Mouse (Mus musculus) right cerebral cortex, adult 2 months (tissue): ENCODE results near the gene Armcx1.
"Not testable (repeated sequence)": the region's sequence is repeated elsewhere in the genome, so short reads cannot be mapped to it uniquely, and the experiment has no call there.

ENCODE experiments used
- DNase-seq, 2 experiments: peaks; one replicate each; pipeline ENCODE4 v3.0.0; 2021 to 2022; ENCODE audit warnings: low spot score in 2 of 2

The Armcx1 gene

DNA sequence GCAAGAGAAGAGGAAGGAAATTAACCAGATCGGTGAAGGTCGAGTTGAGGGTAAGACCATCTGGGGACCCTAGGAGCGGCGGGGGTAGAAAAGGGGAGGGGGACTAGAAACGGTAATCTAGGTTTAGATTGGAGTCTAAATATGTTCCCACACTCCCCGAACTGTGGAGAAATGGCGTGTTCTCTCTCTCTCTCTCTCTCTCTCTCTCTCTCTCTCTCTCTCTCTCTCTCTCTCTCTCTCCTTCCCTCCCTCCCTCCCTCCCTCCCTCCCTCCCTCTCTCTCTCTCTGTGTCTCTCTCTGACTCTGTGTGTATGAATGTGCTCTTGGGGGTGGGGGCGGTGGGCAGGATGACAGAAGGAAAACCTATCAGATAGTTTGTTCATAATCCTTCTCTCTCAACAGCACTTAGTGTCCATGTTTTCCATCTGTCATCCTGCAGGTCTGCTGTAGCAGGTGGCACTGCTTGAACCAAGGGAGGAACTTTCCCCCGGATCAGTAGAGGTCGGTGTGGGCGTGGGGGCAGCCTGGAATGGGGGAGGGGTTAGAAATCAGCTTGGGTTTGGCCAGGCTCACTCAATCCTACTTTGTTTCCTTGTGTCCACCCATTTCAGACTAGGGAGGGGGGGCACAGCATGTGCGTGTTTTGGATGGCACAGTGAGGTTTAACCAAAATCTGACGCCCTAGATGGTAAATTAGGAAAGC lies 39.7 kb downstream of the Armcx1 start:
- DNase-seq, result no peak

DNA sequence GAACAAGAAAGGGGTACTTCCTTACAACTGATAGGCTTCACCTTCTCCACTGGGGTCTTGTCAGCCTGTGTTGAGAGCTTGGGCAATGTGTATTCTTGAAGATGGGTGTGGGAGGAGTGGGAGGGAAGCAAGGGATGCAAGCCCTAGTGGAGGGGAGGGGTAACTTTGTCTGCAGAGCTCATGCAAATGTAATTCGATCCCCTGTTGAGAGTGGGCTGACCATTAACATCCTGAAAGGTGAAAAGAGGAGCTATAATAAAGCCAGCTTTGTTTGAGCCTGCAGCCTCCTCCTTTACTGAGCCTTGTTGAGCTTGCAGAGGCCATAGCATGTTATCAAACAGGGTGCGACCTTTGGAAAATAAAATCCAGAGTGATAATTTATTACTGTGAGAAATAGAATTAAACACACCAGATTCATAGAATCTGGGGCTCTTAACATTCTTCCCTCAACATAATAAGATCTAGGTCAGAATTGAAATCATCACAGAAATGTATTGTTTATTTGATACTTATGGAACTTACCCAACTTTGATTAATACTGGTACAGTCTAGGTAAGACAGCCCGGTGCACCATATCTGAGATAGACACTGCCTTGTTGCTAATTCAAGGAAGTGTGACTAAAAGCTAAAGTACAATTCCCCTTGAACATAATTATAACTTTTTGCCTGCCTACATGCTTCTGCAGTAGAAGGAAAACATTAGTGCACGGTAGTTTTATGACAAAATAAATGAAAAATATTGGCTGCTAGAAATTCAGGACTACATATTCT lies 45.9 kb downstream of the Armcx1 start:
- DNase-seq, result not testable (repeated sequence)
